Mouse (Mus musculus) brain, embryonic 14.5 days (tissue): ENCODE measurements around the gene Ccn6.

Experiments used
- CTCF ChIP-seq: fragments of 200-500 bp; IDR thresholded peaks from 2 replicates; pipeline ENCODE4 v1.5.1; 2012; ENCODE audit warnings: inconsistent platforms, mild to moderate bottlenecking, moderate library complexity, borderline replicate concordance; ENCODE audit not compliant: insufficient read depth, insufficient read length; ENCODE audit errors: extremely low read depth
- POLR2A ChIP-seq: fragments of 200-500 bp; IDR thresholded peaks from 2 replicates; pipeline ENCODE4 v1.6.1; 2012; ENCODE audit warnings: mild to moderate bottlenecking, inconsistent platforms, borderline replicate concordance; ENCODE audit not compliant: poor library complexity, insufficient read depth, insufficient read length, severe bottlenecking; ENCODE audit errors: extremely low read depth

GRCm38 (mm10) chr10:39210031-39210430, 46.4 kb upstream of the Ccn6 start:
- no peak for TF ChIP-seq CTCF
- TF ChIP-seq POLR2A: no peak
